Mouse (Mus musculus) fibroblast of lung, adult 2 months (primary cell): ENCODE results near the gene Mei4.

ENCODE experiments used
- DNase-seq: peaks from one replicate; pipeline ENCODE4 v3.0.0-alpha.2; 2011; ENCODE audit warnings: low read depth

The Mei4 gene

DNA sequence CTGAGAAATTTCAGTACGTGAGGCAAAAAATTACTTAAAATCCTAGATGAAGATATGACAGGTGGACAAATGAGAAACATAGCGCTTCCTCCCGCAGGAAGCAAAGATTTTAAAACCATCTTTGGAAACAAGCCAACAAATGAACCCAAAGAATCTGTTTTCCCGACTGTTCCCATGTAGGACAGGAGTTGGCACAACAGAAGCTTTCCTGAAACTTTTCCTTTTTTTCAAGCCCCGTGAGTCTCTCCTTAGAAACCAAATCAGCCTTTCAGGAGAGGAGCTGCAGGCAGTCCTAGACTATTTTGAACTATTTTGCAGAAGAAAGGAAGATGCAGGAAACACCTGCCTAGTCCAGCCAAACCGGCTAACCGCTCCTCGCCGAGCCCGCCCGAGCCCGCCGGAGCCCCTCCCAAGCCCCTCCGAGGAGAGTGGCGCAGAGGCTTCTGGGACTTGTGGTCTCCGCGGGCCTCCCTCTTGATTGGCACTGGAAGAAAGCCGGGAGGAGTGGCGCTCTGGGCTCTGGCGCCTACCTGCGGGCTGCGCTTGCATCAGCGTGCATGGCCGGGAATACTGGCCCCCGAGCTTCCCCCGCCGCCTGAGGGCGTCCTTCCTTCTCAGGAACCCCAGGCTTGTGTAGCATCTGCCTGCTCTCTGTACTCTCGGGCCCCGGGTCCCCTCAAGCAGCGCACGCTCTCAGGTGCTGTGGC lies at the start of gene Mei4:
Gene Mei4, plus strand, starts transcription at position 490 of the 707 bp plus-strand sequence.
- DNase-seq = peak; percentile 15

DNA sequence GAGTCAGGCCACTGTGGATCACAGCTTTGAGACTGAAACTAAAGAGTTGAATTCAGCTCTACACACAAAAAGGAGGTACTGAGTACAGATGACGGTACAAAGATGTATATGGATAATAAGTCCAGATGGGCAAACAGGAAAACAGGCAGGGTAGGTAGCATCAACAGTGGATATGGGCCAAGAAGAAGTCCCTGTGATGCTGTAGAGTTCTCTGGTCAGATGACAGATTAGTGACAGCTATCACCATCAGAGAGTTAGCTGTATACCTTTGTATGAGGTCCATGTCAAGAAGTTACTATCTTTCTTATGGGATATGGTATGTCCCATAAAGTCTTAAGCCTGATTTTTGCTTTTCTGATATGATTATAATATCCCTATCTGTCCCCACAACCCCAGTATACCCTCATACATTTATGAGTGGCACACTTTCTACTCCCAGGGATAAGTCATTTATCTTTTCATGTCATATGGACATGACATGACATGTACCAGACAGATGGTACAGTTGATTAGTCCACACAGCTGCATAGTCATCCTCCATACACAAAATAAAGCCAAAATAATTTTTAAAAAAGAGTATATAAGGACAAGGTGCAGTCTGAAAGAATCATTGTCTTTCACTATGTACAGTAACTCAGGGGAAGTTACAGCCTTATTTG lies 43.6 kb upstream of the Mei4 start:
- DNase-seq = no peak

DNA sequence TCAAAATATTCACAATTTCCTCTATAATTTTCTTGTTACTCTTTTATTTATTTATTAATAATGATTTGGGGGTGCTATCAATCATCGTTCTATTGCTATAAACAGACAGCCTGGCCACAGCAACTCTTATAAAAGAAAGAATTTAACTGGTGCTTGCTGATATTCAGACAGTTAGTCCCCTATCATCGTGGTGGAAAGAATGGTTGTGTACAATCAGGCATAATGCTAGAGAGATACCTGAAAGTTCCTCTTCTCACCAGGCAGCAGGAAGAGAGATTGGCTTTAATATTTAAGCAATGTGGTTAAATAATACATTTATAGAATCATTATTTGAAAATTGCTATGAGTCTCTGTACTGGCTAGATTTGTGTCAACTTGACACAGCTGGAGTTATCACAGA lies 35.9 kb upstream of the Mei4 start:
- no peak for DNase-seq

DNA sequence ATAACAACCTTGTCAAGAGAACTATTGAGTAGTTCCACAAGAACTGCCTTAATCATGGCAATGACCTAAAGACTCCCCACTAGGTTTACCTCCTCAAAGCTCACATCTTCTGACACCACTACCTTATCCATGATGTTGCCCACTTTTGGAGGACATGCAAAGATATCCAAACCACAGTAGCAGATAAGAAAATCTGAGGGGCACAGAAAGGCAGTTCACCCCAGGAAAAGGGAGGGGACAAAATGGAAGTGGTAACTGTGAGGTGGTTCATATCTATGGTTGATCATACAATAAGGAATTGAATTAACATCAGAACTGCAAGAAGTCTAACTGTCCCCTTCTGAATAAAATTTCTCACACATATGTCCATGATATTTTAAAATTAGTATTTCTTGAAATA lies 29.4 kb upstream of the Mei4 start:
- DNase-seq = no peak

DNA sequence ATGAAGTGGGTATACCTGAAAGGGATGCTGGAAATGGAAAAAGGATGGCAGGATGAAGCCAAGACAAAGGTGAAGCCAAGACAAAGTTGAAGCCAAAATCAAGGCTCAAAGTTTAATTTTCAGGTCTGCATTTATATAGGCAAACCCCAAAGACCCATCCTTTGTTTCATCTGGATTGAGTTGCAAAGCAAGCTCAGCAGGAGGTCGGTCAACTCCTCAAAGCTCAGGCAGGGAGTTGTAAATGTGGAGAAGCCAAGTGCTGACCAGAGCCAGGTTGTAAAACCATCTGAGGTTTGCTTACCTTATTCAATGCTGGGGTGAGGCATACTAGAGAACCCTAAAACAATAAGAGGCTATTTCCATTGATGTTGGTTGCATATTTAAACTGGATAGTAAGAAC lies 4.6 kb upstream of the Mei4 start:
- DNase-seq = no peak

DNA sequence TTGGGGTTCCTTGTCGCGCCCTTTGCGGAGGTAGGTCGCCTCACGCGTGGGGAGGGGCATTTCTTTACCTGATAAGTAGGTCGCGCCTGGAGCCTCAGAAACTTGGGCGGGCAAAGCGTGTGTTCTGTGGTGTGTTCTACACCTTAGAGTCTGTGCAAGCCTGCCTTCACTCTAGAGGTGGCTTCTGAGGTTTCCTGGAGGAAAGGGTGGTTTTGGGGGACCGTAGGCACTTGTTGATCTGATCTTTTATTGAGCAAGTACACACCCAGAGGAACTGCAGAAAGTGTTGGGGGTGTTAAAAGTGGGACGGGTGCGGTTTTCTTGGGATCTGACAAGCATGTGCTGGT lies 391 bp downstream of the Mei4 start:
- DNase-seq = no peak

DNA sequence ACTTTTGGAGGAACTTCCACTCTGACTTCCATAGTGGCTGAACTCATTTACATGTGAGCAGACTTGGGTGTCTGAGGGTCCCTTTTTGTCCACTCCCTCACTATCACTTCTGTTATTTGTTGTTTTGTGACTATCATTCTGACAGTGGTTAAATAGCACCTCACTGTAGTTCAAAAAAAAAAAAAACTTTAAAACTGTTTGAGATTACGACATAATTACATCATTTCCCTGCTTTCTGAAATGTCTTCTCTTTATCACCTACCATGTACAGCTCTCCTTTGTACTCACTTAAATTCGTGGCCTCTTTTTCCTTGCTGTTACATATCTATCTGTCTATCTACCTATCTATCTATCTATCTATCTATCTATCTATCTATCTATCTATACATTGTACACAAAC lies 2.6 kb downstream of the Mei4 start:
- DNase-seq = no peak

DNA sequence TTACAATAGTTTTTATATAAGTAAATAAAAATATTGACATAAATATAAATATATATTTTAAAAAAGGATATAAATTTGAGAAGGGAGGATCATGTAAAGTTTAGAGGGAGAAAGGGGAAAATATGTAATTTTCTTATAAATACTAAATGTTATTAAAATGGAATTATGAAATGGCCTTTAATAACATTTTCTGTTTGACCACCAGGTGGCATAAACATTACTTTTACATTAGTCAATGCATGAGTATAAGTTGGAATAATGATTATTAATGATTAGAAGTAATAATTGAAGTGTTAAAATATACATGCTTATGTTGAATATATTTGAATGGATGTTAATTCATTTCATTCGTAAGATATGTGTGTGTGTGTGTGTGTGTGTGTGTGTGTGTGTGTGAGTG lies 58.0 kb downstream of the Mei4 start:
- DNase-seq = no peak

DNA sequence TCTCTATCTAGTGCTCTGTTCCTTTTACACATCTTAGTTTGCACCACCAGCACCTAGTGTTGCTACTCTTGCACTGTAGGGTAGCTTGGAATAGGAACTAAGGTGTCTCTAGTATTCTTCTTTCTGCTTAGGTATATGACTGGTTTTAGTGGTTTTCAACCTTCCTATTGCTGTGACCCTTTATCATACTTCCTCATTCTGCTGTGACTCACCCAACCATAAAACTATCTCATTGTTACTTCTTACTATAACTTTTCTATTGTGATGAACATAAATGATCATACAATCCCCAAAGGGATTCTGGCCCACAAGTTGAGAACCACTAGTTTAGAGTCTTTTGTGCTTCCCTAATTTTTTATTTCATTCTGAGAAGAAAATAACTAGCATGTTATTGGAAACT lies 61.3 kb downstream of the Mei4 start:
- no peak for DNase-seq

DNA sequence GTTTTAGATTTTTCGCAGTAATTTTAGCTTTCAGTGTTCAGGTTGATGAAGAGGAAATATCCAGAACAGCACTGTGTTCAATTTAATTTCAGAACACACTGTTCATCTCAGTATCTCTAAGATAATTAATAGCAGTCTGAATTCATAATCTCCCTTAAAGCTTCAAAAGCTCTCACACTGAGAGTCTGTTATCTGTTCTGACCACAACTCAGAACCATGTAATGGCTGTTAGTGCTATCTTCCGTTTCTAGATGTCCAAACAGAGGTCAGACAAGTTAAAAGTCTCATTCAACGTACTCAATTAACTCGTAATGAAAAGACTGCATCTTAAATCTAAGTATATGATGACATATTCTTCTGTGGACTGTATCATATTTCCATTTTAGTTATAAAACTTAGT lies 77.1 kb downstream of the Mei4 start:
- no peak for DNase-seq

DNA sequence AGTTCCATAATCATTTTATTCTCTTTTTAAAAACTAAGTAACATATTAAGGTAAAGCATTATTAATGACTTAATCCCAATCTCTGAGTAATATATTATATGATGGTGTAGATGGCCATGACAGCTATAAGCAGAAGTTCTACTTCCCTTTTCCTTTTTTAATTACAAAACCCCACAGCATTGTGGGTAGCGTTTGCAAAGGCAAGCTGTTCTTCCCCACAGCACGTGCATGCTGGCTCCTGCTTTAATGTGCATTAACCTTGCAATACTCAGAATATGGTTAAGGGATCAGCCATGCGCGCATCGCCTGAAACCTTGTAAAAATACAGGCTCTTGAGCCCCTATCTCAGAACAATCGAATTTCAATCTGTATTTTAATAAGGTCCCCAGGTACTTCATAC lies 82.2 kb downstream of the Mei4 start:
- DNase-seq = no peak

DNA sequence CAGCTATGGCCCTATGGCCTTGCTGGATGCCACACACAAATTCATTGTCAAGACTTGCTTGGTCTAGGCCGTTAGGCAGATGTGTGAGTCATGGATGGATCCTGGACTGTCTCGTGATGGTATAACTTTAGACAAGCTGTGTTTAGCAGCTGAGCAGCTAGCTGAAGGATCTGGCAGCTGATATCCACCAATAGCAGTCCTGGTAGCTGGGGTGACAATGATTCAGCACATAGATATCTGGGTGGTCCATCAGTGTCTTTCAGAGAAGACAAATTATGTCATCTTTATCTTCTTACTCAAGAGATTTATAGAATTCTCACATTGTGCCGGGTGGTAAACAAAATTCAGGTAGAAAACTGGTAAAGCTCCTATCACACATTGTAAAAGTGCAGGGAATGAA lies 93.4 kb downstream of the Mei4 start:
- DNase-seq = no peak

DNA sequence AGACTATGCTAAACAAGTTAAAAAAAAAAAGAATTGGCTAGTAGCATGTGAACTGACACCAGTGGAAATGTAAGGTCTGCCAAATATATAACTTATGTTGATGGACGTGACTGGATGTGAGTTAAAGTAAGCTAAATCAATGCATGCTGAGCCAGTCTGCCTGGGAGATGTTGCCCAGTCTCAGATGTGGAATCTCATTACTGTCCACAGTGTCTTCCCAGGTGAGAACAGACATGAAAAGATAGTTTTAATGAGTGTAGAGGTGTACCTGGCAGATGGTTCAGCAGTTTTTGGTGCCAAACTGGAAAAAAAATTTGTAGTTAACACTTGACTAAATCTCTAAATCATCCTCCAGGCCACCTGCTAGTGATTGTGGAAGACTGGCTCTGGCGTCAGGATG lies 94.4 kb downstream of the Mei4 start:
- DNase-seq = no peak

DNA sequence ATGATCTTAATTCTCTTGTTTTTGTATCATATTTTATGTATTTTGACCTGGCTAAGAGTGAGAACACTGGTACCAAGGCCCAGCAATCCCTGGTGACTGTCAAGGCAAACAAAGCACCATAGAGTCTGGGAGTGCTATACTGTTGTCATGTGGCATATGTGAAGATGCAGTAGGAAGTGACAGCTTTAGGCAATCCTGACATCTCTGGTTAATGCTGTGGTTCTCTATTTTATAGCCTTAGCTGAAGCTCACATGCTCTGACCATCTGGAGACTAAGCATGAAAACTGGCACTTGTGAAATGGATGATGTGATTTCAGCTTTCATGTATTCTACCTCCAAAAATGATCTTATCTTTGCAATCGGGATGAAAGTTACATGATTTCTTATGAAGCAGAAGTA lies 103.3 kb downstream of the Mei4 start:
- no peak for DNase-seq

DNA sequence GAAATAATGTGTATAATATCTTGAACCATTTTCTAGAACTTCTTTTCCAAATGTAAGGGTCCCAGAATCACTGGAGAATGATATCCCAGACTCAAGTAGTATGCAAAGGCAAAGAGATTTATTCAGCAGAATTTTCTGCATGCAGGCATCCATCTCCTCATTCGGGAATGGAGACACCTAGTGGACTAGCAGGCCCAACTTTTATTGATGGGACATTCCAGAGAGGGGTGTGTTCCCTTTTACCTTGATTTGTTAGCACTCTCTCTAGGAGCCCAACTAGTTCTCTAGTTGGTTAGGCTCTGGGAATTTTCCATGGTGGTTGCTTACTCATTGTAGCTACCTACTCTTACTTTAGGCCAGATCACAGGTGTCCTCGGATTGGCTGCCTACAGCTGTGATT lies 105.5 kb downstream of the Mei4 start:
- DNase-seq = no peak

DNA sequence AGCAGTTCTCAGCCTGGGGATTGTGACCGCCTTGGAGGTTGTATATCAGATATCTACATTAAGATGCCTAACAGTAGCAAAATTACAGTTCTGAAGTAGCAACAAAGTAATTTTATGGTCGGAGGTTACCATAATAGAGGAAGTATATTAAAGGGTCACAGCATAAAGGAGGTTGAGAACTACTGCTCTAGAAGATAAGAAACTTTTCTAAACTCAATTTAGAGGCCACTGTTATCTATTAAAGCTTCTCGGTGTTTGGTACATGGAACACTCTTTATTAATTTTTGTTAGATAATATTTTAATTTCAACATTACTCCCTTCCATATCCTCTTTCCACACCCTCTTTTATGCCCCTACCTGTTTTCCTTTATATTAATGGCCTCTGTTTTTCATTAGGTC lies 119.0 kb downstream of the Mei4 start:
- DNase-seq = no peak

DNA sequence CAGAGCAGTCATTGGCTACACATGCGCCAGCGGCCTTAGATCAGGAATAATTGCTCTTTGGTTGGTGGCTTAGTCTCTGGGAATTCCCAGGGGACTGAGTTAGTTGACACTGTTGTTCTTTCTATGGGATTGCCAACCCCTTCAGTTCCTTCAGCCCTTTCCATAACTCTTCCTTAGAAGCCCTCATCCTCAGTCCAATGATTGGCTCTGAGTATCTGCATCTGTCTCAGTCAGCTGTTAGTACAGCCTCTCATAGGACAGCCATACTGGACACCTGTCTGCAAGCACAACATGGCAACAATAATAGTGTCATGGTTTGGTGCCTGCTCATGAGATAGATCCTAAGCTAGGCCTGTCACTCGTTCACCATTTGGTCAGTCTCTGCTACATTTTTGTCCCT lies 149.5 kb downstream of the Mei4 start:
- no peak for DNase-seq

DNA sequence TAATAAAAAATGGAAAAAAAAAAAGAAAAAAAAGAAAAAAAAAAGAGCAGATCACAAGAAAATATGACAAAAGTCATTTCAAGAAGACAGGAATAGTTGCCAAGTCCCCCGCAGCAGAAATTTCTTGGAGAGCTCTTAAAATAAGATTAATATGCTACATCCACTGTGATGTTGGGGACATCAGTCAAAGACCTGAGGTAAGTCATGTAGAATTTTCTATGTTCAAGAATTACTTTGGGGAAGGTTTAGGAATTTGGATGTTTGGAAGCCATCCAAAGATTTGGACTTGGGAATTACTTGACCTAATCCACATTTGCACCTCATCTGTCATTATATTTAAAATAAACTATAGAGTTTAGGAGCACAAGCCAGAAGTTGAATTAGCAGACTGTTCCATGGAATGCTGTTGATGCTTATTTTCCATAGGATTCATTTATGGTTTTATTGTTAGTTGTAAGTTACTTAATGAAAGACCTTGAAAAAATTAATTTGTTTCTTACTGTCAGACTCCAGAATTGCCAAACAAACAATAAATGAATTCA lies 179.1 kb downstream of the Mei4 start:
- DNase-seq = no peak

DNA sequence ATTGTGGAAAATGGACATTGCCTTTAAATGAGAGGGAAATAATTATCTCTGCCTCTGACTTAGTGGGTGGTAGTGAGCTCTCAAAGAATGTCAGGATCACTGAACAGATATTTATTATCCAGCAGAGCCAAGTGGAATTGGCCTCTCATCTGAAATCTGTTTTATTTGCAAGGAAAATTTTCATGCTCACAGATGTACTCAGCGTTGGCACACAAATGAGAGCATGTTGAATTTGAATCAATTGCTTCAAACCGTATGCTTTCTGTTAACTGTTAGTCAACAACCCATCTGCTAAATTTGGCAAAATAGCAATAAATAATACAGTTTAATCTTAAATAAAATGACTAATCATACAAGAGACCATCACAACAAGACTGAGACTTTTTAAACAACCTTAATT lies 181.0 kb downstream of the Mei4 start:
- DNase-seq = no peak

DNA sequence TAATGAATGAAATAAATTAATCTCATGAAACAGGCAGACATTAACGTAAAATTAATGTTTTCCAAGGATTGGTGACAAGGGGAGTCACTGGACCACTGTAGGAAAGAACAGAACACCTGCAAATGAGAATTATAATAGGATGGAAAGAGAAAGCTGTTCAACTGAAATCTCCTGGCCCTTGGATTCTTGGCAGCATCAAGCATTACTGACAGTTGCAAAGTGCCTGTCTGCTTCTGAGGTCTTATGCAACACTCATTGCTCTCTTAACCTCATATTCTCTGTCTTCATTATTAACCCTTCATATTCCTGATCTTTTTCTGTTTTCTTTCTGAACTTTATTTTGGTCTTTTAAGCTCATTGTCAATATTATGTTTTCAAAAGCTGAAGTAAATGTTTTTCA lies 210.4 kb downstream of the Mei4 start:
- no peak for DNase-seq

DNA sequence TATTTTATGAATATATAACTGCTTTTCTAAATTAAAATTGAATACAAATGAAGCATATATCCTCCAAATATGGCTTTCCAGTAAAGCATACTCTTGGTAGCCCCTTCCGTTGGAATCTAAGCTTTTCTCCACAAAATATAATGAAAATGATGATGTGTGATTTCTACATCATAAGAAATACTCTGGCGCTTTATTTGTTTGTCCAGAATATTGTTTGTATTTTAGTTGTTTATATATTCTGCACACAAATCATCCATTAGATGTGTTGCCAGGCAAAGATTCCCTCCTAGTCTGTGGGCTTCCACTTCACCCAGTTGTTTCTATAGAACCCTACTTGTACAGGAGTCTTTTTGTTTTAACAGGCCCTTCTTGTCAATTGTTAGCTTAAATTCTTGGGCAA lies 211.8 kb downstream of the Mei4 start:
- DNase-seq = no peak

DNA sequence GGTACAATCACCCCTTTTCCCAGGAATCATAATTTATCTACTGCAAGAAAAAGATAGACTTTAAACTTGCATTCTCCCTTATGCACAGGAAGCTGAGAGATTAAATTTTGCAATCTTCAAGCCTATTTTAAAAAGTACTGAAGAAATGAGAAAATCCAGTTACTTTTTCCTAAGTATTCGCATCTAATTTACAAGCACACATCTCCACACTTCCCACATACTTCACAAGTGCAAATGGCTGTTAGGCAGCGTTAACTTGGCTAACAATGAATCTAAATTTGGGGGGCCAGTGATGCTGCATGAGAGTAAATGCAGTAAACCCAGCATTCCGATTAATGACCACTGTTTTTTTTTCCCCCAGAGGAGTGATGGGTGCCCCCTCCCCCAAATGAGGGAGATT lies 232.9 kb downstream of the Mei4 start:
- DNase-seq = no peak

DNA sequence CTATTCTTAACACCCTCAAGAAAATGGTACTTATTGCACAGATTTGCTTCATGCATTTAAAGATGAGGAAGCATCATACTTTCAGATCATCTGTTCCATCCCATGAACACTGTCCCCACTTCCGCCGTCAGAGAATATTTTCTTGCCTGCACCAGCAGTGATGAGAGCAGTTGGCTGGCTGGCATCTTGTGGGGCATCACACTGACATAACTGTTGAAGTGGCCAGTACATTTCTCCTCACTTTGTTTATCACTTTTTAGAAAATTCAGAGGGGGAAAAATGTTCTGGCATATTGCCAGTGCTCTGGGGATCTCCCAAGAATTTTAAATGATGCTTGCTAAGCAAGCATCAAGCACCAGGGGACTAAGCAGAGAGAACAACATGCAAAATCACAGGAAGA lies 251.4 kb downstream of the Mei4 start:
- DNase-seq = no peak

DNA sequence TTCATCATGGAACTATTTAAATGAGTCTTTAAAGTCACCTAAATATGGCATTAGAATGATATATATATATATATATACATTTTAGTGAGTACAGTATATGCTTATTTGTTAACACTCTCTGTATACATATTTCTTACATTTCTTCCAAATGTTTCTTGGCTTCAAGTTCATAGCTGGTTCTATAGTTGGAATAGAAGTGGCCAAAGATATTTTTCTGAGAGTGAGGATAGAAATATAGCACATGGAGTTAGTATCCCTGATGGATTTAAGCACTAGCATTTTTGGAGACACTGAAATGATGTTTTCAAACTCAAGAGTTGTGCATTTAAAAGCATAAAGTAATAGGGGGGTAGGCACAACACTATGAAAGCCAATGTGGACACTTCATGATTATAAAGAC lies 272.6 kb downstream of the Mei4 start:
- DNase-seq = no peak
